Mouse (Mus musculus) heart, adult 2 months (tissue): ENCODE measurements around the gene Frmd7. TPM values are rescaled to one million over a fixed set of nuclear protein-coding genes. Genes with fewer than 3 reads are reported as not detected.

Experiments
- DNase-seq, 2 experiments: peaks; one replicate each; pipeline ENCODE4 v3.0.0; 2021
- H3K27ac ChIP-seq: fragments of 200-600 bp; 2 replicates; pipeline ENCODE4 v1.8.1; 2022
- H3K27me3 ChIP-seq: fragments of 200-500 bp; 2 replicates; pipeline ENCODE4 v1.6.1; 2012; ENCODE audit warnings: mild to moderate bottlenecking, low read length, inconsistent platforms, mixed read lengths; ENCODE audit not compliant: control insufficient read depth, insufficient read depth
- H3K36me3 ChIP-seq: fragments of 200-500 bp; 2 replicates; pipeline ENCODE4 v1.6.1; 2012; ENCODE audit warnings: low read length, inconsistent platforms; ENCODE audit not compliant: control insufficient read depth, insufficient read depth
- H3K4me1 ChIP-seq: fragments of 200-500 bp; 2 replicates; pipeline ENCODE4 v1.6.1; 2011; ENCODE audit warnings: low read length; ENCODE audit not compliant: control insufficient read depth, insufficient read depth
- H3K4me3 ChIP-seq: fragments of 200-600 bp; 2 replicates; pipeline ENCODE4 v1.8.1; 2022
- H3K79me2 ChIP-seq: fragments of 200-500 bp; replicated peaks from 2 replicates; pipeline ENCODE4 v1.6.1; 2012; ENCODE audit warnings: mild to moderate bottlenecking, inconsistent platforms, low read length, moderate library complexity, mixed read lengths; ENCODE audit not compliant: control insufficient read depth, insufficient read depth
- H3K9ac ChIP-seq: fragments of 200-500 bp; 2 replicates; pipeline ENCODE4 v1.6.1; 2012; ENCODE audit warnings: low read depth, mild to moderate bottlenecking, control low read depth, inconsistent platforms, low read length, mixed read lengths
- CTCF ChIP-seq: fragments of 200-600 bp; IDR thresholded peaks from 2 replicates; pipeline ENCODE4 v1.8.1; 2022; ENCODE audit warnings: antibody characterized with exemption, mild to moderate bottlenecking, moderate library complexity
- EP300 ChIP-seq: fragments of 200-500 bp; IDR thresholded peaks from 2 replicates; pipeline ENCODE4 v1.6.1; 2011; ENCODE audit warnings: low read depth, low read length, control low read depth; ENCODE audit not compliant: insufficient read depth
- POLR2A ChIP-seq: fragments of 200-500 bp; IDR thresholded peaks from 2 replicates; pipeline ENCODE4 v1.6.1; 2011; ENCODE audit warnings: mild to moderate bottlenecking, low read depth, low read length, control low read depth; ENCODE audit not compliant: insufficient read depth
- WGBS: fragments of 180-500 bp; shearing (Covaris S2); methylation state at CpG from one replicate; pipeline ENCODE4 v1.1.7; 2018; 5-methylcytosine and 5-hydroxymethylcytosine counted together
- intact Hi-C: fragments of 180-260 bp; cut with DNase I; formaldehyde crosslinking; loops from one replicate; pipeline ENCODE4 v1.15.1; 2025
- polyA plus RNA-seq: library from polyadenylated mRNA; depleted of rRNA; stranded (reverse); fragments of >200 nt; gene quantifications from 2 replicates; pipeline ENCODE4 v1.2.3, GENCODE M21; 2012
- total RNA-seq, 2 experiments: library from RNA; stranded (reverse); gene quantifications; 2 replicates each; pipeline ENCODE4 v1.2.3; 2021

Gene Frmd7
- total and polyA plus RNA-seq, 3 experiments, result 0.10 to 0.12 TPM; not detected in 1

GRCm38 (mm10) chrX:50969907-50970306 is 27.4 kb upstream of the Frmd7 start:
- H3K36me3 ChIP-seq, result no peaks in the 10 kb centered on the region

GRCm38 (mm10) chrX:50968157-50968932 is 25.8 kb upstream of the Frmd7 start:
- Histone ChIP-seq H3K36me3 (no peaks in the 10 kb centered on the region), H3K4me1 (no peaks in the 10 kb centered on the region; the same call in none of the 2 replicates), H3K27me3 (no peaks in the 10 kb centered on the region), H3K4me3 (no peak overlapping the region), H3K27ac (no peak overlapping the region), H3K79me2 (no peaks in the 10 kb centered on the region), H3K9ac (no peak overlapping the region)
- intact Hi-C loops, result no loop called here
- WGBS, result 48% methylated on average over 10 of the region's 10 CpGs
- no peak for DNase-seq
- TF ChIP-seq POLR2A (no peak), CTCF (no peak), EP300 (no peak)

More at GRCm38 (mm10) chrX:50969907-50970306, 27.4 kb upstream of the Frmd7 start:
- intact Hi-C loops, result no loop called here
- no peaks in the 10 kb centered on the region for H3K79me2 ChIP-seq
- no peaks in the 10 kb centered on the region; the same call in none of the 2 replicates for H3K4me1 ChIP-seq
- no peak overlapping the region for H3K9ac ChIP-seq
- no peak for DNase-seq
- WGBS, result 79% methylated on average over 5 of the region's 5 CpGs
- no peak overlapping the region for H3K27ac ChIP-seq
- no peak for TF ChIP-seq EP300
- no peak for TF ChIP-seq CTCF
- no peak for TF ChIP-seq POLR2A
- H3K27me3 ChIP-seq, result no peaks in the 10 kb centered on the region
- no peak overlapping the region for H3K4me3 ChIP-seq

GRCm38 (mm10) chrX:50965157-50965556 is 22.6 kb upstream of the Frmd7 start:
- Histone ChIP-seq H3K9ac (no peak overlapping the region), H3K27ac (no peak overlapping the region), H3K27me3 (no peaks in the 10 kb centered on the region), H3K36me3 (no peaks in the 10 kb centered on the region), H3K4me1 (no peaks in the 10 kb centered on the region; the same call in none of the 2 replicates), H3K79me2 (no peaks in the 10 kb centered on the region), H3K4me3 (no peak overlapping the region)
- TF ChIP-seq EP300 (no peak), POLR2A (no peak), CTCF (no peak)
- DNase-seq, result no peak
- intact Hi-C loops, result no loop called here
- 71% methylated on average over 3 of the region's 3 CpGs for WGBS

- 44% methylated on average over 6 of the region's 6 CpGs for WGBS
- intact Hi-C loops, result no loop called here
- no peak overlapping the region for H3K27ac ChIP-seq
- no peak for DNase-seq
- H3K4me3 ChIP-seq, result no peak overlapping the region
- H3K79me2 ChIP-seq, result no peaks in the 10 kb centered on the region
- no peak for TF ChIP-seq POLR2A
- TF ChIP-seq EP300, result no peak
- TF ChIP-seq CTCF, result no peak
- H3K9ac ChIP-seq, result no peak overlapping the region
- H3K27me3 ChIP-seq, result no peaks in the 10 kb centered on the region
- H3K4me1 ChIP-seq, result no peaks in the 10 kb centered on the region; the same call in 1 of the 2 replicates
- no peaks in the 10 kb centered on the region for H3K36me3 ChIP-seq
These were observed 20.4 kb upstream of the Frmd7 start for GRCm38 (mm10) chrX:50962955-50963354.

- H3K36me3 ChIP-seq, result no peaks in the 10 kb centered on the region
- 18% methylated on average over 2 of the region's 2 CpGs for WGBS
- no peak overlapping the region for H3K4me3 ChIP-seq
- TF ChIP-seq EP300 (no peak), CTCF (no peak), POLR2A (no peak)
- intact Hi-C loops, result no loop called here
- H3K4me1 ChIP-seq, result no peaks in the 10 kb centered on the region
- peak; percentile 61 to 66 for DNase-seq
- H3K79me2 ChIP-seq, result no peaks in the 10 kb centered on the region
- no peak overlapping the region for H3K9ac ChIP-seq
- peak overlapping the region; percentile 38; the same call in 1 of the 2 replicates for H3K27ac ChIP-seq
- H3K27me3 ChIP-seq, result no peaks in the 10 kb centered on the region
These were observed 6.1 kb upstream of the Frmd7 start for GRCm38 (mm10) chrX:50948633-50949032.

GRCm38 (mm10) chrX:50948116-50948515 is 5.6 kb upstream of the Frmd7 start:
- Histone ChIP-seq H3K27me3 (no peaks in the 10 kb centered on the region), H3K27ac (peak overlapping the region; percentile 38; the same call in 1 of the 2 replicates)
- no peak for DNase-seq

More at GRCm38 (mm10) chrX:50948116-50948515, 5.6 kb upstream of the Frmd7 start:
- TF ChIP-seq EP300 (no peak), POLR2A (no peak), CTCF (no peak)
- intact Hi-C loops, result no loop called here
- H3K9ac ChIP-seq, result no peak overlapping the region
- no peaks in the 10 kb centered on the region for H3K4me1 ChIP-seq
- WGBS, result 44% methylated on average over 4 of the region's 4 CpGs
- no peak overlapping the region for H3K4me3 ChIP-seq
- H3K79me2 ChIP-seq, result no peaks in the 10 kb centered on the region
- no peaks in the 10 kb centered on the region for H3K36me3 ChIP-seq
